Mouse (Mus musculus): Measurements from ENCODE around the gene 1700020A23Rik.

Gene 1700020A23Rik

GRCm38 (mm10) chr2:130411558-130412495, 6.8 kb downstream of the 1700020A23Rik start:
- DNase-seq (ENCODE audit: low read depth, low spot score), result peak; percentile 86

- DNase-seq (ENCODE audit: low read depth, low spot score), result no peak
Measured at GRCm38 (mm10) chr2:130412775-130413174, 7.7 kb downstream of the 1700020A23Rik start.

GRCm38 (mm10) chr2:130414094-130414856, 9.2 kb downstream of the 1700020A23Rik start:
- peak; percentile 32 for DNase-seq (ENCODE audit: low read depth, low spot score)

GRCm38 (mm10) chr2:130421781-130422620, 16.9 kb downstream of the 1700020A23Rik start:
- DNase-seq (ENCODE audit: low read depth, low spot score), result no peak

- DNase-seq (ENCODE audit: low read depth, low spot score), result peak; percentile 86
Measured at GRCm38 (mm10) chr2:130423397-130424125, 18.5 kb downstream of the 1700020A23Rik start.

GRCm38 (mm10) chr2:130424126-130424853, 19.2 kb downstream of the 1700020A23Rik start, which contains the start of the genes Vps16 and Pced1a:
Vps16 (plus strand) TSS chr2:130424339.
Pced1a (minus strand) TSS chr2:130424701.
- peak; percentile 92 for DNase-seq (ENCODE audit: low read depth, low spot score)

GRCm38 (mm10) chr2:130425112-130425511, 20.1 kb downstream of the 1700020A23Rik start:
- DNase-seq (ENCODE audit: low read depth, low spot score), result no peak

- no peak for DNase-seq (ENCODE audit: low read depth, low spot score)
Measured at GRCm38 (mm10) chr2:130429851-130430250, 24.8 kb downstream of the 1700020A23Rik start.

- no peak for DNase-seq (ENCODE audit: low read depth, low spot score)
Measured at GRCm38 (mm10) chr2:130430484-130430883, 25.4 kb downstream of the 1700020A23Rik start.

GRCm38 (mm10) chr2:130432157-130432556, 27.1 kb downstream of the 1700020A23Rik start:
- DNase-seq (ENCODE audit: low read depth, low spot score), result no peak

- peak; percentile 72 for DNase-seq (ENCODE audit: low read depth, low spot score)
Measured at GRCm38 (mm10) chr2:130433152-130433551, 28.1 kb downstream of the 1700020A23Rik start.

GRCm38 (mm10) chr2:130436769-130437168, 31.7 kb downstream of the 1700020A23Rik start:
- DNase-seq (ENCODE audit: low read depth, low spot score), result no peak

- DNase-seq (ENCODE audit: low read depth, low spot score), result no peak
Measured at GRCm38 (mm10) chr2:130438861-130439260, 33.8 kb downstream of the 1700020A23Rik start.

GRCm38 (mm10) chr2:130439840-130440480, 34.9 kb downstream of the 1700020A23Rik start:
- DNase-seq (ENCODE audit: low read depth, low spot score), result no peak

- DNase-seq (ENCODE audit: low read depth, low spot score), result peak; percentile 49
Measured at GRCm38 (mm10) chr2:130442162-130442561, 37.1 kb downstream of the 1700020A23Rik start.

GRCm38 (mm10) chr2:130448449-130448848, 43.4 kb downstream of the 1700020A23Rik start:
- DNase-seq (ENCODE audit: low read depth, low spot score), result no peak

GRCm38 (mm10) chr2:130449021-130449793, 44.1 kb downstream of the 1700020A23Rik start:
- peak; percentile 16 for DNase-seq (ENCODE audit: low read depth, low spot score)

GRCm38 (mm10) chr2:130449794-130450433, 44.9 kb downstream of the 1700020A23Rik start, which contains the start of gene Ptpra:
Ptpra (plus strand) TSS chr2:130450278.
- peak; percentile 92 for DNase-seq (ENCODE audit: low read depth, low spot score)

Measured in ZHBTc4 (cell line).